Mouse (Mus musculus): ENCODE results near the gene Kdm1b. TPM values are rescaled to one million over a fixed set of nuclear protein-coding genes. Genes with fewer than 3 reads are reported as not detected.

The Kdm1b gene
- 0.45 and 1.2 TPM in 2 replicates for polyA plus RNA-seq (2012; ENCODE audit: insufficient read depth, low replicate concordance)

GRCm38 (mm10) chr13:47043030-47043680 lies at the start of gene Kdm1b:
TSS of gene Kdm1b (plus strand) at chr13:47043499.
- Histone ChIP-seq H3K27me3 (replicated peaks) (peaks cover 12% of the 10 kb centered on the region), H3K9me3 (no peaks in the 10 kb centered on the region), H3K36me3 (replicated peaks; ENCODE audit: low read length) (peaks cover 3% of the 10 kb centered on the region), H3K4me1 (peaks cover 20% of the 10 kb centered on the region), H3K4me3 (replicated peaks) (peak within 1 kb of the TSS; percentile 96)
- TF ChIP-seq FLI1 (IDR thresholded peaks at IDR 0.05; ENCODE audit: low read length): no peak
- TF ChIP-seq GATA1 (IDR thresholded peaks at IDR 0.05; ENCODE audit: borderline replicate concordance, low read length): no peak

GRCm38 (mm10) chr13:46997355-46997754 lies 45.9 kb upstream of the Kdm1b start:
- H3K36me3 ChIP-seq (replicated peaks; ENCODE audit: low read length): no peaks in the 10 kb centered on the region
- H3K4me3 ChIP-seq (replicated peaks): no peak overlapping the region
- no peak for TF ChIP-seq GATA1 (IDR thresholded peaks at IDR 0.05; ENCODE audit: borderline replicate concordance, low read length)
- TF ChIP-seq FLI1 (IDR thresholded peaks at IDR 0.05; ENCODE audit: low read length): no peak
- peaks cover 11% of the 10 kb centered on the region for H3K4me1 ChIP-seq
- H3K27me3 ChIP-seq (replicated peaks): peaks cover 11% of the 10 kb centered on the region
- H3K9me3 ChIP-seq: no peaks in the 10 kb centered on the region

- no peak for TF ChIP-seq GATA1 (IDR thresholded peaks at IDR 0.05; ENCODE audit: borderline replicate concordance, low read length)
- TF ChIP-seq FLI1 (IDR thresholded peaks at IDR 0.05; ENCODE audit: low read length): no peak
- no peaks in the 10 kb centered on the region for H3K36me3 ChIP-seq (replicated peaks; ENCODE audit: low read length)
- no peaks in the 10 kb centered on the region for H3K9me3 ChIP-seq
- no peak overlapping the region for H3K4me3 ChIP-seq (replicated peaks)
- H3K27me3 ChIP-seq (replicated peaks): peaks cover 8% of the 10 kb centered on the region
- H3K4me1 ChIP-seq: peaks cover 11% of the 10 kb centered on the region
Measured at GRCm38 (mm10) chr13:46999498-46999897, 43.8 kb upstream of the Kdm1b start.

- H3K4me1 ChIP-seq: peaks cover 11% of the 10 kb centered on the region
- peaks cover 12% of the 10 kb centered on the region for H3K27me3 ChIP-seq (replicated peaks)
- TF ChIP-seq FLI1 (IDR thresholded peaks at IDR 0.05; ENCODE audit: low read length) (no peak), GATA1 (IDR thresholded peaks at IDR 0.05; ENCODE audit: borderline replicate concordance, low read length) (no peak)
- H3K36me3 ChIP-seq (replicated peaks; ENCODE audit: low read length): no peaks in the 10 kb centered on the region
- H3K9me3 ChIP-seq: no peaks in the 10 kb centered on the region
- no peak overlapping the region for H3K4me3 ChIP-seq (replicated peaks)
Measured at GRCm38 (mm10) chr13:47001590-47001989, 41.7 kb upstream of the Kdm1b start.

- H3K4me3 ChIP-seq (replicated peaks): peak overlapping the region; percentile 93
- H3K27me3 ChIP-seq (replicated peaks): peaks cover 14% of the 10 kb centered on the region
- peaks cover 27% of the 10 kb centered on the region for H3K9me3 ChIP-seq
- H3K4me1 ChIP-seq: peaks cover 26% of the 10 kb centered on the region
- H3K36me3 ChIP-seq (replicated peaks; ENCODE audit: low read length): no peaks in the 10 kb centered on the region
- TF ChIP-seq GATA1 (IDR thresholded peaks at IDR 0.05; ENCODE audit: borderline replicate concordance, low read length) (no peak), FLI1 (IDR thresholded peaks at IDR 0.05; ENCODE audit: low read length) (no peak)
Measured at GRCm38 (mm10) chr13:47013740-47014139, 29.6 kb upstream of the Kdm1b start.

GRCm38 (mm10) chr13:47014334-47015194 lies 28.7 kb upstream of the Kdm1b start, which contains the start of gene Nhlrc1:
TSS of gene Nhlrc1 (minus strand) at chr13:47014850.
- H3K9me3 ChIP-seq: peaks cover 23% of the 10 kb centered on the region
- peaks cover 14% of the 10 kb centered on the region for H3K27me3 ChIP-seq (replicated peaks)
- no peaks in the 10 kb centered on the region for H3K36me3 ChIP-seq (replicated peaks; ENCODE audit: low read length)
- peak within 1 kb of the TSS; percentile 93 for H3K4me3 ChIP-seq (replicated peaks)
- H3K4me1 ChIP-seq: peaks cover 26% of the 10 kb centered on the region
- TF ChIP-seq GATA1 (IDR thresholded peaks at IDR 0.05; ENCODE audit: borderline replicate concordance, low read length) (no peak), FLI1 (IDR thresholded peaks at IDR 0.05; ENCODE audit: low read length) (no peak)

- peak overlapping the region; percentile 93 for H3K4me3 ChIP-seq (replicated peaks)
- H3K36me3 ChIP-seq (replicated peaks; ENCODE audit: low read length): no peaks in the 10 kb centered on the region
- H3K4me1 ChIP-seq: peaks cover 26% of the 10 kb centered on the region
- no peak for TF ChIP-seq GATA1 (IDR thresholded peaks at IDR 0.05; ENCODE audit: borderline replicate concordance, low read length)
- peaks cover 14% of the 10 kb centered on the region for H3K27me3 ChIP-seq (replicated peaks)
- H3K9me3 ChIP-seq: peaks cover 17% of the 10 kb centered on the region
Measured at GRCm38 (mm10) chr13:47015195-47015501, 28.2 kb upstream of the Kdm1b start.

- Histone ChIP-seq H3K4me3 (replicated peaks) (no peak overlapping the region), H3K9me3 (peaks cover 5% of the 10 kb centered on the region; the same call in 1 of the 2 replicates), H3K36me3 (replicated peaks; ENCODE audit: low read length) (no peaks in the 10 kb centered on the region), H3K4me1 (peaks cover 26% of the 10 kb centered on the region), H3K27me3 (replicated peaks) (peaks cover 12% of the 10 kb centered on the region)
- TF ChIP-seq GATA1 (IDR thresholded peaks at IDR 0.05; ENCODE audit: borderline replicate concordance, low read length) (no peak), FLI1 (IDR thresholded peaks at IDR 0.05; ENCODE audit: low read length) (no peak)
Measured at GRCm38 (mm10) chr13:47017259-47017658, 26.0 kb upstream of the Kdm1b start.

GRCm38 (mm10) chr13:47019774-47020173 lies 23.5 kb upstream of the Kdm1b start:
- no peak for TF ChIP-seq FLI1 (IDR thresholded peaks at IDR 0.05; ENCODE audit: low read length)
- TF ChIP-seq GATA1 (IDR thresholded peaks at IDR 0.05; ENCODE audit: borderline replicate concordance, low read length): no peak
- H3K27me3 ChIP-seq (replicated peaks): no peaks in the 10 kb centered on the region
- H3K4me3 ChIP-seq (replicated peaks): no peak overlapping the region
- H3K4me1 ChIP-seq: peaks cover 12% of the 10 kb centered on the region
- H3K9me3 ChIP-seq: no peaks in the 10 kb centered on the region
- no peaks in the 10 kb centered on the region for H3K36me3 ChIP-seq (replicated peaks; ENCODE audit: low read length)

- H3K9me3 ChIP-seq: no peaks in the 10 kb centered on the region
- peaks cover 8% of the 10 kb centered on the region; the same call in 1 of the 2 replicates for H3K4me1 ChIP-seq
- no peaks in the 10 kb centered on the region for H3K27me3 ChIP-seq (replicated peaks)
- no peak for TF ChIP-seq FLI1 (IDR thresholded peaks at IDR 0.05; ENCODE audit: low read length)
- no peak for TF ChIP-seq GATA1 (IDR thresholded peaks at IDR 0.05; ENCODE audit: borderline replicate concordance, low read length)
- H3K36me3 ChIP-seq (replicated peaks; ENCODE audit: low read length): no peaks in the 10 kb centered on the region
- no peak overlapping the region for H3K4me3 ChIP-seq (replicated peaks)
Measured at GRCm38 (mm10) chr13:47020798-47021197, 22.5 kb upstream of the Kdm1b start.
